Mouse (Mus musculus) ES-Bruce4 (cell line): ENCODE results near the gene Jmjd1c. TPM values are rescaled to one million over a fixed set of nuclear protein-coding genes. Genes with fewer than 3 reads are reported as not detected.

Experiments
- H3K27ac ChIP-seq: 2 replicates; pipeline ENCODE4 v1.5.1; 2012; ENCODE audit warnings: low read length, inconsistent platforms; ENCODE audit not compliant: insufficient read depth
- H3K27me3 ChIP-seq: 2 replicates; pipeline ENCODE4 v1.6.1; 2012; ENCODE audit warnings: mild to moderate bottlenecking, low read length, inconsistent platforms; ENCODE audit not compliant: control insufficient read depth, poor library complexity, insufficient read depth, severe bottlenecking
- H3K36me3 ChIP-seq: 2 replicates; pipeline ENCODE4 v1.6.1; 2012; ENCODE audit warnings: inconsistent platforms, mild to moderate bottlenecking, low read length, moderate library complexity; ENCODE audit not compliant: control insufficient read depth, poor library complexity, insufficient read depth, severe bottlenecking
- H3K4me1 ChIP-seq: one replicate; pipeline ENCODE4 v1.8.1; 2011; ENCODE audit warnings: low read length; ENCODE audit not compliant: control insufficient read depth, insufficient read depth
- H3K4me3 ChIP-seq: 2 replicates; pipeline ENCODE4 v1.5.1; 2011; ENCODE audit warnings: low read depth, mild to moderate bottlenecking, low read length
- H3K9ac ChIP-seq: 2 replicates; pipeline ENCODE4 v1.6.1; 2012; ENCODE audit warnings: low read depth, mild to moderate bottlenecking, inconsistent platforms; ENCODE audit not compliant: poor library complexity, severe bottlenecking
- H3K9me3 ChIP-seq: replicated peaks from 2 replicates; pipeline ENCODE4 v1.6.1; 2012; ENCODE audit warnings: mild to moderate bottlenecking, low read length, inconsistent platforms; ENCODE audit not compliant: control insufficient read depth, poor library complexity, insufficient read depth, severe bottlenecking
- CTCF ChIP-seq: IDR thresholded peaks from one replicate; pipeline ENCODE4 v1.8.1; 2011; ENCODE audit warnings: low read depth, low read length
- EP300 ChIP-seq: IDR thresholded peaks from 2 replicates; pipeline ENCODE4 v1.6.1; 2011; ENCODE audit warnings: low read depth, low read length; ENCODE audit not compliant: insufficient read depth
- POLR2A ChIP-seq: IDR thresholded peaks from one replicate; pipeline ENCODE4 v1.8.1; 2011; ENCODE audit warnings: low read length; ENCODE audit not compliant: insufficient read depth
- polyA plus RNA-seq: library from polyadenylated mRNA; stranded (reverse); fragments of >200 nt; gene quantifications from 2 replicates; pipeline ENCODE4 v1.2.4, GENCODE M21; 2011; ENCODE audit warnings: low read depth; ENCODE audit not compliant: missing spikeins, insufficient read depth, insufficient read length

Gene Jmjd1c
- polyA plus RNA-seq, 1 experiment: 141 TPM

GRCm38 (mm10) chr10:67291087-67291486 lies 195.2 kb downstream of the Jmjd1c start:
- H3K4me1 ChIP-seq: no peaks in the 10 kb centered on the region
- no peak overlapping the region for H3K9ac ChIP-seq
- no peaks in the 10 kb centered on the region for H3K9me3 ChIP-seq
- H3K27me3 ChIP-seq: no peaks in the 10 kb centered on the region
- no peak overlapping the region for H3K4me3 ChIP-seq
- H3K27ac ChIP-seq: no peak overlapping the region
- H3K36me3 ChIP-seq: no peaks in the 10 kb centered on the region
- TF ChIP-seq CTCF: no peak
- no peak for TF ChIP-seq POLR2A

GRCm38 (mm10) chr10:67295331-67295730 lies 199.4 kb downstream of the Jmjd1c start:
- Histone ChIP-seq H3K27me3 (no peaks in the 10 kb centered on the region), H3K27ac (no peak overlapping the region), H3K4me1 (no peaks in the 10 kb centered on the region), H3K4me3 (no peak overlapping the region), H3K9me3 (no peaks in the 10 kb centered on the region), H3K36me3 (no peaks in the 10 kb centered on the region), H3K9ac (no peak overlapping the region)
- TF ChIP-seq POLR2A: no peak
- TF ChIP-seq CTCF: no peak
- TF ChIP-seq EP300: no peak

- Histone ChIP-seq H3K27me3 (no peaks in the 10 kb centered on the region), H3K27ac (no peak overlapping the region), H3K36me3 (no peaks in the 10 kb centered on the region), H3K4me3 (no peak overlapping the region), H3K9me3 (no peaks in the 10 kb centered on the region), H3K4me1 (no peaks in the 10 kb centered on the region), H3K9ac (no peak overlapping the region)
- TF ChIP-seq POLR2A: no peak
- no peak for TF ChIP-seq CTCF
- TF ChIP-seq EP300: no peak
These were observed 200.1 kb downstream of the Jmjd1c start for GRCm38 (mm10) chr10:67295938-67296466.

GRCm38 (mm10) chr10:67296482-67297152 lies 200.7 kb downstream of the Jmjd1c start:
- Histone ChIP-seq H3K9ac (no peak overlapping the region), H3K9me3 (no peaks in the 10 kb centered on the region), H3K27me3 (no peaks in the 10 kb centered on the region), H3K27ac (no peak overlapping the region), H3K4me3 (no peak overlapping the region), H3K36me3 (no peaks in the 10 kb centered on the region), H3K4me1 (no peaks in the 10 kb centered on the region)
- TF ChIP-seq POLR2A (no peak), CTCF (no peak), EP300 (no peak)

- no peaks in the 10 kb centered on the region for H3K9me3 ChIP-seq
- H3K9ac ChIP-seq: no peak overlapping the region
- TF ChIP-seq EP300 (no peak), POLR2A (no peak), CTCF (no peak)
- no peaks in the 10 kb centered on the region for H3K4me1 ChIP-seq
- H3K27me3 ChIP-seq: no peaks in the 10 kb centered on the region
- H3K27ac ChIP-seq: no peak overlapping the region
- no peaks in the 10 kb centered on the region for H3K36me3 ChIP-seq
- no peak overlapping the region for H3K4me3 ChIP-seq
These were observed 201.4 kb downstream of the Jmjd1c start for GRCm38 (mm10) chr10:67297175-67297855.

GRCm38 (mm10) chr10:67298856-67299255 lies 202.9 kb downstream of the Jmjd1c start:
- H3K9ac ChIP-seq: no peak overlapping the region
- H3K27ac ChIP-seq: no peak overlapping the region
- no peaks in the 10 kb centered on the region for H3K27me3 ChIP-seq
- H3K4me3 ChIP-seq: no peak overlapping the region
- TF ChIP-seq EP300: no peak
- TF ChIP-seq CTCF: no peak
- TF ChIP-seq POLR2A: no peak
- no peaks in the 10 kb centered on the region for H3K36me3 ChIP-seq
- no peaks in the 10 kb centered on the region for H3K9me3 ChIP-seq
- H3K4me1 ChIP-seq: no peaks in the 10 kb centered on the region
